Mouse (Mus musculus): ENCODE results near the gene Galns. TPM values are rescaled to one million over a fixed set of nuclear protein-coding genes. Genes with fewer than 3 reads are reported as not detected.
A peak's percentile ranks its signal among the peaks of the same experiment; 100 is the strongest.

The Galns gene
- polyA plus RNA-seq, 1 experiment, result 40.6 TPM

DNA sequence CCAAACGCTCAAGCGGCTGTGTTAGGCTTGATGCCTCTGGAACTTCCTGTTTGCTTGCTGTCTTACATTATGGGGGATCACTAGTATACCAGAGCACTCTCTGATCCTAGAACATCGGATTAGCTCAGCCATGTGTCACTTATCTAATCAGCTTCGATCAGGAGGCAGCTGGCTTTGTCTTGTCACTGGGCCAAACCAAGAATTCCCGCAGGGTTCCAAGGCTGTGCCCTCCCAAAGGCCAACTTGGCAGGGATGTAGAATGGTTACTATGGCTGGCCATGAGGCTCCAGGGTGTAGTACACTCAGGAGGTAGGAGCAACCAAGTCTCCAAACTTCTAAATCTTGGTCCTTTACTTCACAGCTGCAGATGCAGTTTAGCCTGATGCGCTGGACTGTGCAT is 44.5 kb downstream of the Galns start:
- Histone ChIP-seq H3K27ac (ENCODE audit: control insufficient read depth, insufficient read depth, low read depth, low read length, poor library complexity) (peak overlapping the region; percentile 96), H3K4me1 (ENCODE audit: control insufficient read depth, insufficient read depth, low read length) (peaks cover 3% of the 10 kb centered on the region; the same call in 1 of the 2 replicates), H3K4me3 (replicated peaks; ENCODE audit: control insufficient read depth, low read depth, low read length) (peak overlapping the region; percentile 95)
- 27% methylated on average over 6 of the region's 6 CpGs for WGBS
- TF ChIP-seq POLR2A (IDR thresholded peaks at IDR 0.05; ENCODE audit: borderline replicate concordance, control insufficient read depth, low read depth, low read length) (no peak), CTCF (IDR thresholded peaks at IDR 0.05; ENCODE audit: control insufficient read depth, insufficient read depth, low read length) (no peak)

DNA sequence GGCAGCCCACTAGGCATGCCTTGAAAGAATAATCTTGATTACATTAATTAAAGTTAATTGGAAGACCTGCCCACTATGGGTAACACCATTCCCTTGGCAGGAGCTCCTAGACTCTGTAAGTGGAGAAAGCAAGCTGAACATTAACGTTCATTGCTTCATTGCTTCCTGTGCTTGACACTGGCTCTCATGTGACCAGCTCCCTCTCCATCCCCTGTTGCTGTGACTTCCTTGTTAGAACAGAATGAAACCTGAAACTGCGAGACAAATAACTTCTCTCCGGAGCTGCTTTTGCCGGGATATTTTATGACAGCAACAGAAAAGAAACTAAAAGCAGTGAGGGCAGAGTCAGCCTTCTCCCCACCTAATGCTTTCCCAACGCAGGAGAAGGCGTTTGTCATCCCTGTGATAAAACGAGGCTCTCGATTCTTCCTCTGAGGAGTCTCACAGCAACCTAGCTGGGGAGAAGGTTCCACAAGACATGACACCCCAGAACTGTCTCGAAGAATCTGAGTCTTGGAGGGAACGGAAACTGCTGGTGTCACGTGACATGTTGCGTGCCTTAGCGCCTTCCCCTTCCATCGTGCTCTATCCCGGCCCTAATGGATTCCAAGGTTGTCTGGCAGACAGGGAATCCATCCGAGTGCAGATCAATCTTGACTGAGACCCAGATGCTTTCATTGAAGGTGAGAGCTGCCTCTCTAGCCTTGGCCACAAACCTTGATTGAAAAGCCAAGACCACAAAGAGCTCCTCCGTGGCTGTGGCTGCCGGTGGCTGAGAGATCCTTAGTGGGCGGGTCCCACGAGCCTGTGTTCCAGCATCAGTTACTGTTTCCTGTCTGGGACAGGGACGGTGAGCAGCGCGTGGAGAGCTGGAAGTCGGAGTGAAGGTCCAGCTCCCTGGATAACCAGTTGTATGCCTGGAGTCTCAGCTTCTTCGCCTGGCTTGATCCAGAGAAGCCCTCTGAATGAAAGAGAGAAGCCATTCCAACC is 46.6 kb downstream of the Galns start:
- peaks cover 6% of the 10 kb centered on the region; the same call in 1 of the 2 replicates for H3K4me1 ChIP-seq (ENCODE audit: control insufficient read depth, insufficient read depth, low read length)
- peak overlapping the region; percentile 86 for H3K27ac ChIP-seq (ENCODE audit: control insufficient read depth, insufficient read depth, low read depth, low read length, poor library complexity)
- 43% methylated on average over 25 of the region's 25 CpGs for whole genome bisulfite sequencing
- TF ChIP-seq POLR2A (IDR thresholded peaks at IDR 0.05; ENCODE audit: borderline replicate concordance, control insufficient read depth, low read depth, low read length) (0 out of 2 replicates have a peak, but pooled peaks have one; percentile 25), CTCF (IDR thresholded peaks at IDR 0.05; ENCODE audit: control insufficient read depth, insufficient read depth, low read length) (no peak)
- H3K4me3 ChIP-seq (replicated peaks; ENCODE audit: control insufficient read depth, low read depth, low read length), result peak overlapping the region; percentile 52

DNA sequence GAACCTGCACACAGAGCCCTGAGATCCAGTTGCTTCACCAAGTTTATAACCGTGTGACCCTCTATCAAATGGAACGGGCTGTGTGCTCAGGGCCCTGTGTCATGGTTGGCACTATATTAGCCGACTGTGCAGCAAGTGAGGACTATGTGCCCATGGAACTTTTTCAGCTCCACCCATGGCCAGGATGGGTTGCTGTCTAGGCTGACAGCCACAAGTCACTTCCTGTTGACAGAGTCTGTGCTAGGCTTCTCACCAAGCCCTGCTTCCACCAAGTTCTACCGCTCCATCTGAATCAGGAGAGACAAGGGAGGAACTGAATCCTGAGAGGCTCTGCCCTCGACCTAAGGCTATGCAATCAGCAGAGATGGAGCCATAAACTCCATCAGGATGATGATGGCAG is 50.1 kb downstream of the Galns start:
- Histone ChIP-seq H3K4me1 (ENCODE audit: control insufficient read depth, insufficient read depth, low read length) (peaks cover 14% of the 10 kb centered on the region), H3K4me3 (replicated peaks; ENCODE audit: control insufficient read depth, low read depth, low read length) (no peak overlapping the region), H3K27ac (ENCODE audit: control insufficient read depth, insufficient read depth, low read depth, low read length, poor library complexity) (peak overlapping the region; percentile 23; the same call in 1 of the 2 replicates)
- 23% methylated on average over 5 of the region's 5 CpGs for WGBS
- TF ChIP-seq POLR2A (IDR thresholded peaks at IDR 0.05; ENCODE audit: borderline replicate concordance, control insufficient read depth, low read depth, low read length) (no peak), CTCF (IDR thresholded peaks at IDR 0.05; ENCODE audit: control insufficient read depth, insufficient read depth, low read length) (no peak)

DNA sequence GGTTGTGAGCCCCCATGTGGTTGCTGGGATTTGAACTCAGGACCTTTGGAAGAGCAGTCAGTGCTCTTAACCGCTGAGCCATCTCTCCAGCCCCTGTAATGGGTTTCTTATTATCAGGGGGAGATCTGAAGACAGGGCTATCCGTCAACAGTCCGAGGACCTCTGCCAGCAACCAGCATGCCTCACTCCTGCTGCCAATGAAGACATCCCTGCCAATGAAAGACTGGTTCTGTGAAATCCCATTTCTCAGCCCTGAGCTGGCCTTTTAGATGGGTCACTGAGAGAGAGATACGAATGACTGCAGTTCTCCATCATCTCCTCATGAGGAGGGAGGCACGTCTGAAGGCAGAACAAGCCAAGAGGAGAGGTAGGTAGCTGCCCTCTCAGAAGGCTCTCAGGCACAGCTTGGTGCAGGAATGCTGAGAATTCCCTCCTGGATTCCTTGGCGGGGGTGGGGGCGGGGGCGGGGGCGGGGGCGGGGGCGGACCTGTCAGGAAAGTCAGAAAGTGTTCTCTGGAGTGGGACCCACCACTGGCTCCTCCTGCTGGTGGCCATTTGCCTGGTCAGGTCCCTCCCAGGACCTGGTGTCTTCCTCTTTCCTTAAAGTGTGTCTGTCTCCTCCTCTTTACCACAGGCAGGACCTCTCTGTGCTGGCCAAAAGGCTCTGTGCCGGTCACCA is 52.5 kb downstream of the Galns start:
- peak overlapping the region; percentile 64; the same call in 1 of the 2 replicates for H3K27ac ChIP-seq (ENCODE audit: control insufficient read depth, insufficient read depth, low read depth, low read length, poor library complexity)
- no peak overlapping the region for H3K4me3 ChIP-seq (replicated peaks; ENCODE audit: control insufficient read depth, low read depth, low read length)
- peaks cover 15% of the 10 kb centered on the region for H3K4me1 ChIP-seq (ENCODE audit: control insufficient read depth, insufficient read depth, low read length)
- TF ChIP-seq CTCF (IDR thresholded peaks at IDR 0.05; ENCODE audit: control insufficient read depth, insufficient read depth, low read length) (no peak; the same call in 1 of the 2 replicates), POLR2A (IDR thresholded peaks at IDR 0.05; ENCODE audit: borderline replicate concordance, control insufficient read depth, low read depth, low read length) (no peak)
- WGBS, result 64% methylated on average over 7 of the region's 12 CpGs

DNA sequence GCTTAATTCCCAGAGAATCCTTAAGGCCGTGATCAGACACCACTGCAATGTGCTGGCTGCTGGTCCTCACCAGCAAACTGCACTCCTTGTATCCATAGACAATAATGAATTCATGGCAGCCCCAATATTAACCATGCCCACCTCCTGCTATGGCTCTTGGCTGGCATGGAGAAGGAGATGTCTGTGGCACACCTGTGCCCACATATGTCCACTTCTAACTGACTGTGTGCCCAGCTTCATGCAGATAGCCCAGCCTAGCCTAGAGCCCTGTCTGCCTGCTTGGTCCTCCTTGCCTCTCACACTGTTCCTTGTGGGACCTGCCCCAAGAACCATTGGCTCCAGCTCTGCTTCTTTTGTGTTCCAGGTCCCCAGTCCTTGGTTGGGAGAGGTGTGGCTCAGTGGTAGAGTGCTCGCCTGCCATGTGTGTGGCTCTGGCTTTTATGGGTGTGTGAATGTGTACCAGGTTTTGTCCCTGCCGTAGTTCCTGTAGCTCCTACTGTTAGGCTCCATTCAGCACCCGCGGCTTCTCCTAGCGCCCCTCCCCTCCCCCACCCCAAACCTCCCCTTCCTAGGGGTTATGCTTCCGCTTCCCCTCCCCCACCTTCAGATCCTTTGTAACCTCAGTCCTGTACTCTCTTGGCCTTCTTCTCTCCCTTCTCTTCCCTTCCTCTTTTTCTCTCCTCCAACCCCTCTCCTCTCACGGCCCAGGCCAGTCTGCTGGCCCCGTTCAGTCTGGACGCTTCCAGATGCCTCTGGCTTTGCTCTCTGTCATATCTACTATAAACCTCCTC is 53.8 kb downstream of the Galns start:
- TF ChIP-seq POLR2A (IDR thresholded peaks at IDR 0.05; ENCODE audit: borderline replicate concordance, control insufficient read depth, low read depth, low read length), result no peak
- no peak for TF ChIP-seq CTCF (IDR thresholded peaks at IDR 0.05; ENCODE audit: control insufficient read depth, insufficient read depth, low read length)
- Histone ChIP-seq H3K4me1 (ENCODE audit: control insufficient read depth, insufficient read depth, low read length) (peaks cover 15% of the 10 kb centered on the region), H3K4me3 (replicated peaks; ENCODE audit: control insufficient read depth, low read depth, low read length) (no peak overlapping the region)

DNA sequence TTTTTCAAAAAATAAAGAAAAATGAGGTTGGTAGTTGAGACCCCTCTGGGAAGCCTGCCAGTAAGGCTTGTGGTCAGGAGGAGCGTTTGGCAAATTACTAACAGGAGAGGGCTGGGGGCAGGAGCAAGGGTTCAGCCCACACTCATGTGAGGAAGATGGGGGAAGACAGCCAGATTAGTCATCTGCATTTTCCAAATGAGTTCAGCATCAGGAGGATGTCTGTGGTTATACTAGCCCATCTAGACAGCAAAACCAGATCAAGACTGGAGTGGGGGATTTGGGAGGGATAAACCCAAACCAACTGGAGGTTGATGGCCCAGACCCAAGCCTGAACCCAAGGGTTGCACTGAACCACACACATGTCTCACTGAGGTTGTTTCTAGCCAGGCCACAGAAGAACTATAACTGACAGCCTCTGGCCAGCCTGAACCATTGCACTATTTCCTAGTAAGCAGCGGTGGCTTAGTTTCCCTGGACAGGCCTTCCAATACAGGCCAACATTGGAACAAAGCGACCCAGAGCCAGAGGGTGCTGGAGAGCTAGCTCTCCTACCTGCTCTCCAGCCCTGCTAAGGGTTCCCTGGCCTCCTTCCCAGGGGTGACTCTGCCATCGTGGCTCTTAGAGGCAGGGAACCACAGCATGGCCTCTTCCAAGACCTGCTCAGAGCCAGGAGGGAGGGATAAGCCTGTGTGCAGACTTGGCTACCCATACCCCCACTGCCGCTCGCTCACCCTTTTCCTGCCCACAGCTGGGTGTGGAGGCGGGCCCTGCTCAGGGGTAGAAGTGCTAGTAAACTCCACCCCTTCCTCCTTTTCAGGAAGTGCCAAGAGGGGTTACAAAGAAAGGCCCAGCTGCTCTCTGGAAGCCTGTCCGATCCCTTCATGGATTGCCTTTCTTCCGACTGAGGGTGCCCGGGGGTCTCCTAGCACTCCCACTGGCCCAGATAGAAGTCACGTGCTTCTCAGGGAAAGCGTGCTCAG is 54.9 kb downstream of the Galns start:
- peak overlapping the region; percentile 57 for H3K4me3 ChIP-seq (replicated peaks; ENCODE audit: control insufficient read depth, low read depth, low read length)
- TF ChIP-seq POLR2A (IDR thresholded peaks at IDR 0.05; ENCODE audit: borderline replicate concordance, control insufficient read depth, low read depth, low read length), result peak; percentile 79
- no peak for TF ChIP-seq CTCF (IDR thresholded peaks at IDR 0.05; ENCODE audit: control insufficient read depth, insufficient read depth, low read length)
- peaks cover 14% of the 10 kb centered on the region for H3K4me1 ChIP-seq (ENCODE audit: control insufficient read depth, insufficient read depth, low read length)
- peak overlapping the region; percentile 77 for H3K27ac ChIP-seq (ENCODE audit: control insufficient read depth, insufficient read depth, low read depth, low read length, poor library complexity)
- WGBS, result 8% methylated on average over 12 of the region's 12 CpGs

More for the DNA sequence above, 53.8 kb downstream of the Galns start:
- WGBS, result 15% methylated on average over 10 of the region's 10 CpGs
- H3K27ac ChIP-seq (ENCODE audit: control insufficient read depth, insufficient read depth, low read depth, low read length, poor library complexity), result peak overlapping the region; percentile 77

DNA sequence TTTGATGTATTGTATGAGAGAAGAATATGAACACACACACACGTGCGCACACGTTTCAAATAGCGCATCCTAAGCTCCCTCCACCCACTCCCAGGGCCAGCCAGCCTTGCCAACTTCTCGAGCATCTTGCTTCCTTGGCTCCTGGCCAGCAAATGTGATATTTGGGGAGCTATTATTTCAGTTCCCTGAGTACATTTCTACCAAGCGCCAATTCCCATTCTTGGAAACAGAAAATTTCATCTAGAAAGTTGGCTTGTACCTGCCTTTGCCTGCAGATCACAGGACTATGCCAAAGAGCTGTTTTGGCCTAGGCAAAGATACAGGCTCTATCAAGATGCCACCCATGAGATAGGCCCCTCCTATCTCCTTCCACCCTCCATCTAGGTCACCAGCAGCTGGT is 56.5 kb downstream of the Galns start:
- Histone ChIP-seq H3K27ac (ENCODE audit: control insufficient read depth, insufficient read depth, low read depth, low read length, poor library complexity) (no peak overlapping the region), H3K4me3 (replicated peaks; ENCODE audit: control insufficient read depth, low read depth, low read length) (no peak overlapping the region), H3K4me1 (ENCODE audit: control insufficient read depth, insufficient read depth, low read length) (peaks cover 12% of the 10 kb centered on the region)
- 59% methylated on average over 6 of the region's 6 CpGs for WGBS
- TF ChIP-seq CTCF (IDR thresholded peaks at IDR 0.05; ENCODE audit: control insufficient read depth, insufficient read depth, low read length) (no peak), POLR2A (IDR thresholded peaks at IDR 0.05; ENCODE audit: borderline replicate concordance, control insufficient read depth, low read depth, low read length) (no peak)
